Mouse (Mus musculus): ENCODE results near the gene Dnajc2. TPM values are rescaled to one million over a fixed set of nuclear protein-coding genes. Genes with fewer than 3 reads are reported as not detected.

The Dnajc2 gene
- polyA plus RNA-seq, 1 experiment from 2014 or later: 99.9 TPM

DNA sequence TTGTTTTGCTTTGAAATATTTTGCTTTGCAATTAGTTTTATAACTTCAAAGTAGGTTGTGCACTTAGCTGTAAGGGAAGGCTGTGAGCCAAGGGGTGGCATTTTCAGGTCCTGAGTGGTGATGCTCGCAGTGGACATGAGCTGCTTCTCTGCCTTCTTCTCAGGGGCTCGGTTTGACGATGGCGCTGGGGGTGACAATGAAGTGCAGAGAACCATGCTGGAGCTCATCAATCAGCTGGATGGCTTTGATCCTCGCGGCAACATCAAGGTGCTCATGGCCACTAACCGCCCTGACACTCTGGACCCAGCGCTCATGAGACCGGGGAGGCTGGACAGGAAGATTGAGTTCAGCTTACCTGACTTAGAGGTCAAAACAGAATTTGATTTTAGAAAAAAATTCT, 17.9 kb upstream of the Dnajc2 start:
- H3K4me2 ChIP-seq: no peak overlapping the region
- no peak overlapping the region for H3K27ac ChIP-seq (ENCODE audit: low read depth, low read length)
- WGBS: 95% methylated on average over 9 of the region's 9 CpGs
- H3K9me3 ChIP-seq (ENCODE audit: control insufficient read depth, low read length): no peaks in the 10 kb centered on the region
- H3K9ac ChIP-seq (ENCODE audit: low read depth, low read length): no peak overlapping the region
- H3K36me3 ChIP-seq (ENCODE audit: control insufficient read depth, insufficient read depth, low read length): peaks cover 24% of the 10 kb centered on the region
- H3K4me3 ChIP-seq (ENCODE audit: low read depth, low read length): no peak overlapping the region
- H3K4me1 ChIP-seq (replicated peaks; ENCODE audit: control insufficient read depth, insufficient read depth, low read length): no peaks in the 10 kb centered on the region
- no peaks in the 10 kb centered on the region for H3K27me3 ChIP-seq (replicated peaks; ENCODE audit: control insufficient read depth, insufficient read depth, low read length)
- no peak for DNase-seq (ENCODE audit: low spot score)
- no peak for ATAC-seq (replicated peaks; ENCODE audit: low FRiP score)

DNA sequence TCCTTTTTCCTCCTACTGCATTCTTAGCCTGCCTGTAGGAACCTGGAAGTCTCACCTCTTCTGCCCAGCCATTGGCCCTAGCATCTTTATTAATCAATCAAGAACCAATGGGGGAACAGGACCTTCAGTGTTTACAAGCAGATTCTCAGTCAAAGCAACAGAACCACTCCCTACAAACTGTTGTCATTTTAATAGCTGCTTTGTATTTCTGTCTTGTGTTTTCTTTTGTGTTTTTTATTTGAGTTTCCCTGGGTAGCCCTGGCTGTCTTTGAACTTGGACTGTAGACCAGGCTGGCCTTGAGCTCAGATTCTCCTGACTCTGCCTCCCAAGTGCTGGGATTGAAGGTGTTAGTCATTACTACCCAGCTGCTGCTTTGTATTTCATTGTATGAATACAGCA, 7.1 kb upstream of the Dnajc2 start:
- no peak for DNase-seq (ENCODE audit: low spot score)
- no peak overlapping the region for H3K27ac ChIP-seq (ENCODE audit: low read depth, low read length)
- ATAC-seq (replicated peaks; ENCODE audit: low FRiP score): no peak
- H3K9ac ChIP-seq (ENCODE audit: low read depth, low read length): no peak overlapping the region
- H3K9me3 ChIP-seq (ENCODE audit: control insufficient read depth, low read length): no peaks in the 10 kb centered on the region
- peaks cover 6% of the 10 kb centered on the region; the same call in 1 of the 2 replicates for H3K4me1 ChIP-seq (replicated peaks; ENCODE audit: control insufficient read depth, insufficient read depth, low read length)
- no peaks in the 10 kb centered on the region for H3K27me3 ChIP-seq (replicated peaks; ENCODE audit: control insufficient read depth, insufficient read depth, low read length)
- no peak overlapping the region for H3K4me2 ChIP-seq
- no peak overlapping the region for H3K4me3 ChIP-seq (ENCODE audit: low read depth, low read length)
- peaks cover 14% of the 10 kb centered on the region for H3K36me3 ChIP-seq (ENCODE audit: control insufficient read depth, insufficient read depth, low read length)

DNA sequence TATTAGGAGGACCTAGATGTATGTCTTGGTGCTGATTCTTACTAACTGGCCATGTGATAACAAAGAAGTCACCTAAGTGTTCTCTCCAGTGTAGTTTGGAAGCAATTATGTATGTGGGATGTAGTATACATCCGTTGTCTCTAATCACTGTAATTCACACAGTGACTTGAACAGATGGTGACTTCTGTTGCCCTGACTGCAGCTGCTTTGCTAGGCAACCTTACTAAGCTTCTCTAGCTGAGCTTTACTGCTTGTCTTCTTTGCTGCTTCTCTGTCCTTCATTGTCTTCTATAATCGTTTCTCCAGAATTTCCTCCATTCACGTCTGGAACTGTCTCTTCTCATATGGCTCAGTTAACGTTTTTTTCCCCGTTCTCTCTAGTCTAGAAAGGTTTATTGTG, 4.0 kb upstream of the Dnajc2 start:
- 72% methylated on average over 5 of the region's 5 CpGs for WGBS
- H3K27ac ChIP-seq (ENCODE audit: low read depth, low read length): no peak overlapping the region
- no peak overlapping the region for H3K4me3 ChIP-seq (ENCODE audit: low read depth, low read length)
- no peaks in the 10 kb centered on the region for H3K36me3 ChIP-seq (ENCODE audit: control insufficient read depth, insufficient read depth, low read length)
- no peak overlapping the region for H3K4me2 ChIP-seq
- no peak overlapping the region for H3K9ac ChIP-seq (ENCODE audit: low read depth, low read length)
- no peak for DNase-seq (ENCODE audit: low spot score)
- H3K4me1 ChIP-seq (replicated peaks; ENCODE audit: control insufficient read depth, insufficient read depth, low read length): peaks cover 6% of the 10 kb centered on the region; the same call in 1 of the 2 replicates
- no peak for ATAC-seq (replicated peaks; ENCODE audit: low FRiP score)
- H3K27me3 ChIP-seq (replicated peaks; ENCODE audit: control insufficient read depth, insufficient read depth, low read length): no peaks in the 10 kb centered on the region
- H3K9me3 ChIP-seq (ENCODE audit: control insufficient read depth, low read length): no peaks in the 10 kb centered on the region

DNA sequence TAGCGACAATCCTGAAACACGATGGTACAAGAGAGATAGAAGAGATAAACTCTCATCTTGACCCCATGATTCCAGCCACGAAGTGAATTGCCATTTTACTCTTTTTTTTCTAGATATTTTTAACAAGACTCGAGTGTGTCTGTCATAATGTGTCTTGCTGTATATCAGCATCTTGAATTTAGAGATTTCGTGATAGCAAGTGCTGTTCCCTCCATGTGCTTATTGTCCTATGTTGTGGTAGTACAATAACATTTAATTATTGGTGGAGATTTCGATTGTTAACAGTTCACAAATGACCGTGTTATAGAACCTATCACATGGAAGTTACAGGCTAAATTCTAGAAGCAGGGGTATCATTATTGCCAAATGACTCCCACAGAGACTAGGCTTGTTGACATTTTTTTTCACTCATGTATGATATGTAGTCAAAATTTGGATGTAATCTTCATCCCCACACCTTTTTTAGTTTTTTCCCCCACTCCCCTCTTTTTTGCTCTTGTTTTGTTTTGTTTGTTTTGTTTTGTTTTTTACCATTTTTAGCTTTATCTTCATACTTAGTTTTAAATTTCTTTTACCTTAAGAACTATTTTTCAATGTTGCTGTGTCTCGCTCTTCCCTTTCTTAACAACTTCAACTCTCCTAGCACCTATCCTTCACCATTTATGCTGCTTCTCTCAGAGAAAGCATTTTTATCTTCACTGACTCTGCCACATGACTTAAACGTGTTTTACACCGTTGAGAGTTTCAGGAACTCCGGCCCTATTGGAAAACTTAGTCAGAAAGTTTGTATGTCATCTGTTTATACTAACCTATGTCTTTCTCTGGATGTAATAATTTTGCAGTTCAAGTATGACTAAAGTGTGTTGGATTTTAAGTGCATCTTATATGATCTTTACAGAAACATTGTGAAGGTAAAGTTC, 2.4 kb upstream of the Dnajc2 start:
- Histone ChIP-seq H3K4me3 (ENCODE audit: low read depth, low read length) (peak overlapping the region; percentile 91), H3K9me3 (ENCODE audit: control insufficient read depth, low read length) (no peaks in the 10 kb centered on the region), H3K4me1 (replicated peaks; ENCODE audit: control insufficient read depth, insufficient read depth, low read length) (peaks cover 6% of the 10 kb centered on the region; the same call in 1 of the 2 replicates), H3K9ac (ENCODE audit: low read depth, low read length) (peak overlapping the region; percentile 91), H3K27ac (ENCODE audit: low read depth, low read length) (peak overlapping the region; percentile 64; the same call in 1 of the 2 replicates), H3K36me3 (ENCODE audit: control insufficient read depth, insufficient read depth, low read length) (peaks cover 4% of the 10 kb centered on the region), H3K4me2 (peak overlapping the region; percentile 83), H3K27me3 (replicated peaks; ENCODE audit: control insufficient read depth, insufficient read depth, low read length) (no peaks in the 10 kb centered on the region)
- DNase-seq (ENCODE audit: low spot score) (no peak), ATAC-seq (replicated peaks; ENCODE audit: low FRiP score) (no peak)
- 27% methylated on average over 11 of the region's 11 CpGs for WGBS

DNA sequence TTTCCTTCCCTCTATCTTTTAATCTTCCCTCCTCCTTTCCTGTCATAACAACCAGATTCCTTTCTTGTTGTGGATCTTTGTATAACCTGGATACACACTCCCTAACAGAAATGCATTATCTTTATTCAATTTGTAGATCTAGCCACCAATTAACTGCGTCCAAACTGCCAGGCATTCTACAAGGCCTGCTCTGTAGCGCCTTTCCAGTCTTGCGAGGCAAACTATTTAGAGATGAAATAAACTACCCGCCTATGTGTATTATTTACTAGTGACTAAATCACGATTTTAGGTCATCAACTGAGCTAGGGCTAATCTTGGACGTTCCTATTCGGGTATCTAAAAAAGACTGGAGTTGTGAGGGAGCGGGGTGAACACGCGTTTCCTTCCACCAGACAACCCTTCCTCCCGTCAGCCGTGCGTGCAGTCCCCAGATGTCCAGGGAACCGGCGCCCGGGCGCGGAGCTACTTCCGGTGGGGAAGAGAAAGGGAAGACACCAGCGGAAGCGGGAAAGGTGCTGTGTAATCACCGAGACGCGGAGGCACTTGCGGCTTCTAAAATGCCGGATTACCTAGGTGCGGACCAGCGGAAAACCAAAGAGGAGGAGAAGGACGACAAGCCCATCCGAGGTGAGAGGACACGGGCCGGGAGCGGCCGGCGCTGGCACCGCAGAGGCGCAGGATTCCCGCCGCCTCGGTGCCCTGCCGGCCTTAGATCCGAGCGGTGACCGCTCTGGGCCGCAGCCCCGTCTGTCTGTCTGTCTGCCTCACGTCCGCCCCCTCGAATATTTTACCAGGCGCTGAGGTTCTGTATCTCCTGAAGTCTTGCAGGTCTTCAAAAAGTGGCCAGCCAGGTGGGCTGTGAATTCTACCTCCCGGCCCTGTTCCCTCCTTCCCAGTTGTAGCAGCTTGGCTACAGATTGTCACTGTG, 1.5 kb upstream of the Dnajc2 start:
- H3K4me3 ChIP-seq (ENCODE audit: low read depth, low read length): peak overlapping the region; percentile 91
- H3K9ac ChIP-seq (ENCODE audit: low read depth, low read length): peak overlapping the region; percentile 91
- H3K27ac ChIP-seq (ENCODE audit: low read depth, low read length): peak overlapping the region; percentile 64
- DNase-seq (ENCODE audit: low spot score) (peak; percentile 96), ATAC-seq (replicated peaks; ENCODE audit: low FRiP score) (peak; percentile 82)
- H3K4me1 ChIP-seq (replicated peaks; ENCODE audit: control insufficient read depth, insufficient read depth, low read length): peaks cover 6% of the 10 kb centered on the region; the same call in 1 of the 2 replicates
- 2% methylated on average over 51 of the region's 51 CpGs for WGBS
- peaks cover 9% of the 10 kb centered on the region for H3K36me3 ChIP-seq (ENCODE audit: control insufficient read depth, insufficient read depth, low read length)
- no peaks in the 10 kb centered on the region for H3K27me3 ChIP-seq (replicated peaks; ENCODE audit: control insufficient read depth, insufficient read depth, low read length)
- H3K4me2 ChIP-seq: peak overlapping the region; percentile 83
- H3K9me3 ChIP-seq (ENCODE audit: control insufficient read depth, low read length): no peaks in the 10 kb centered on the region

DNA sequence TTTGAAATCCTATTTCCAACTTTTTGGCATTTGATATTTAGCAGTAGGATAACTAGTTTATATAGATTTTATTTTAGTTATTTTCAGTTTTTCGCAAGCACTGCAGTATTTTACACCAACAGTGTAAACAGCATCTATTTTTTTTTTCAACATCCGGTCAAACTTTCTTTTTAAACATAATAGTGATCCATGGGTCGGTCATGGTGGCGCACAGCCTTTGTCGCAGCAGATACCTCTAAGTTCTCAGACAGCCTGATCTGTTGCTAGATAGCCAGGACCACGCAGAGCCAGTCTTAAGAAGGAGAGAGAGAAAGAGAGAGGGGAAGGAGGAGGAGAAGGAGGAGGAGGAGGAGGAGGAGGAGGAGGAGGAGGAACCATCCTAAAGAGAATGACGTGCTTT, 725 bp upstream of the Dnajc2 start:
- no peaks in the 10 kb centered on the region for H3K27me3 ChIP-seq (replicated peaks; ENCODE audit: control insufficient read depth, insufficient read depth, low read length)
- peaks cover 16% of the 10 kb centered on the region for H3K36me3 ChIP-seq (ENCODE audit: control insufficient read depth, insufficient read depth, low read length)
- DNase-seq (ENCODE audit: low spot score): no peak
- H3K4me3 ChIP-seq (ENCODE audit: low read depth, low read length): no peak overlapping the region
- peak overlapping the region; percentile 64; the same call in 1 of the 2 replicates for H3K27ac ChIP-seq (ENCODE audit: low read depth, low read length)
- no peak overlapping the region for H3K9ac ChIP-seq (ENCODE audit: low read depth, low read length)
- H3K9me3 ChIP-seq (ENCODE audit: control insufficient read depth, low read length): no peaks in the 10 kb centered on the region
- ATAC-seq (replicated peaks; ENCODE audit: low FRiP score): no peak
- peak overlapping the region; percentile 83 for H3K4me2 ChIP-seq
- 67% methylated on average over 7 of the region's 7 CpGs for WGBS
- H3K4me1 ChIP-seq (replicated peaks; ENCODE audit: control insufficient read depth, insufficient read depth, low read length): peaks cover 6% of the 10 kb centered on the region; the same call in 1 of the 2 replicates

DNA sequence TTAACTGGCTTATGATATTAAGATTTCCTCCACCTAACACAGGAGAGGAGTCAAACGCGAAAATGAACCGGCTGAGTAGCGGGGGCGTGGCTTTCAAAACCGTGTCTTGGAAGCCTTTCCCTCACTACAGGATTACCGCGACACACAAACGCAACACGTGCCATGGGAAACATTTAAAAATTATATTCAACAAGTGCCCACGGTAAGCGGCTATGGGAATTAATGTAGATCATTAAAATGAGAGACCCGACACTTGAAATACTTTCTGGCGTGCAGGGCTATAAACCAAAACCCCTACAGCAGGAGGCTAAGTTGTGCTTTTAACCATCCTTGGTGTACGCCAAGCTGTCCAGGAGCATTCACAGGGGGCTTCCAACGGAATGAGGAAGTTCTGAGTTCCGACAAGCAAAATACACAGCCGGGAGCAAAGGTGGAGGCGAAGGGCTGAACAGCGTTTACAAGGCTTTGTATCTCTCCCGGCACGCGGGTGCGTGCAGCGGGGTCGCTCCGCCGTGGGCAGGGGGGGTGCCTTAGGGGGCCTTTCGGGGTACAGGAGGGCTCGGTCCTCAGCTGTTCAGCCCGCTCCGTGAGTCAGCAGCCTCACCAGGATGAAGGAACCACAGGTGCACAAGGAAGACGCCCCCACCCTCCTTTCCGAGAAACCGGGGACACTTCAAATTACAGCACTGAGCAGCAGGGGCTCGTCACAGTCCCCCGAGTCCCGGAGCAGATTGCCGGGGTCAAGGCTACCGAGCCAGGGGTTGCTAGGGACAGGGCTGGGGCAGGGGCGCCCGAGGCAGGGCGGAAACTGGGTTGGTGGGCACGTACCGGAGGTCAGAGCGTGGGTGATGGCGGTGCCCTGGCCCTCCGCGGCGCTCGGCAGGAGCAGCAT, 644 bp downstream of the Dnajc2 start:
- peak overlapping the region; percentile 74 for H3K27ac ChIP-seq (ENCODE audit: low read depth, low read length)
- no peaks in the 10 kb centered on the region for H3K9me3 ChIP-seq (ENCODE audit: control insufficient read depth, low read length)
- no peaks in the 10 kb centered on the region for H3K27me3 ChIP-seq (replicated peaks; ENCODE audit: control insufficient read depth, insufficient read depth, low read length)
- H3K9ac ChIP-seq (ENCODE audit: low read depth, low read length): peak overlapping the region; percentile 89
- under 1% methylated on average over 51 of the region's 51 CpGs for WGBS
- DNase-seq (ENCODE audit: low spot score): no peak
- peak overlapping the region; percentile 67 for H3K4me2 ChIP-seq
- peaks cover 6% of the 10 kb centered on the region; the same call in 1 of the 2 replicates for H3K4me1 ChIP-seq (replicated peaks; ENCODE audit: control insufficient read depth, insufficient read depth, low read length)
- peaks cover 27% of the 10 kb centered on the region for H3K36me3 ChIP-seq (ENCODE audit: control insufficient read depth, insufficient read depth, low read length)
- ATAC-seq (replicated peaks; ENCODE audit: low FRiP score): peak; percentile 51
- peak overlapping the region; percentile 89 for H3K4me3 ChIP-seq (ENCODE audit: low read depth, low read length)

DNA sequence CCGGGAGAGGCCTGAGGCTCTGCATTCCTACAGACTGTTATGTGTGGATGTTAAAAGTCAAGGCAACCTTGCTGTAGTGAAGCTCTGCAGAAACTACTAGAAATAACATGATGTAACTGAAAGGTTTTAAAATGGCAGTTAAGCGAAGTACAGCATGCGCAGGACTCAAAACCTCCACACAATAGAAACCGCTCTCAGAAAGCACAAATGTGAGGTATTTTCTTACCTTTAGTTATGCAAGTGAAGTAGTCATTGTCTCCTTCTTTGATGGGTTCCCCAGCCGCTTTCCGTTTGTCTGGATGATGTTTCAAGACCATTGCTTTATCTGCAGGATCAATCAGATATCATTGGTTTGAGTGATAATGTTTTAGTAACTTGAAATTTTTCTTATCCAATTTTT, 8.6 kb downstream of the Dnajc2 start:
- Histone ChIP-seq H3K9me3 (ENCODE audit: control insufficient read depth, low read length) (no peaks in the 10 kb centered on the region), H3K9ac (ENCODE audit: low read depth, low read length) (no peak overlapping the region), H3K4me3 (ENCODE audit: low read depth, low read length) (no peak overlapping the region), H3K27me3 (replicated peaks; ENCODE audit: control insufficient read depth, insufficient read depth, low read length) (no peaks in the 10 kb centered on the region), H3K4me2 (no peak overlapping the region), H3K4me1 (replicated peaks; ENCODE audit: control insufficient read depth, insufficient read depth, low read length) (no peaks in the 10 kb centered on the region), H3K36me3 (ENCODE audit: control insufficient read depth, insufficient read depth, low read length) (peaks cover 50% of the 10 kb centered on the region), H3K27ac (ENCODE audit: low read depth, low read length) (no peak overlapping the region)
- ATAC-seq (replicated peaks; ENCODE audit: low FRiP score): no peak
- no peak for DNase-seq (ENCODE audit: low spot score)
- WGBS: 95% methylated on average over 6 of the region's 6 CpGs

All from liver, embryonic 11.5 days (tissue).